Comparison of ENCODE assay signal across 8 mouse cellular contexts in genomic region chr4:139576251-139576880, GRCm38 (mm10). TPM values are rescaled to one million over a fixed set of nuclear protein-coding genes. Genes with fewer than 3 reads are reported as not detected.
A peak's percentile ranks its signal among the peaks of the same experiment; 100 is the strongest.
DNase-seq lines count a peak whose midpoint lies in the region; ATAC-seq and TF ChIP-seq lines count a peak whose summit lies in the region.

No protein-coding gene starts in this region.

- no peak for ATAC-seq in heart, embryonic 13.5 days (ENCODE audit: extremely low read depth, insufficient number of reproducible peaks, low FRiP score, low TSS enrichment)
- no peak for ATAC-seq in liver, embryonic 15.5 days (ENCODE audit: insufficient read depth)

- 43% methylated on average over 14 of the region's 14 CpGs for WGBS in heart, embryonic 13.5 days
- 55% methylated on average over 14 of the region's 14 CpGs for WGBS in liver, embryonic 15.5 days (ENCODE audit: insufficient replicate concordance)

- peak; percentile 60 for DNase-seq in embryo, embryonic 10.5 days (ENCODE audit: low spot score)
- no peak for DNase-seq in embryo, embryonic 10 days (ENCODE audit: low spot score)
- DNase-seq in right cerebral cortex, adult 18-20 months, result no peak
- DNase-seq in left cerebral cortex, adult 9 months (ENCODE audit: low spot score in 2 of 2), result no peak
- no peak for DNase-seq in urinary bladder, postnatal 10 days (ENCODE audit: low spot score)

- no peak overlapping the region for H3K27ac ChIP-seq in ES-Bruce4 (ENCODE audit: insufficient read depth, low read length)
- H3K27ac ChIP-seq in heart, embryonic 13.5 days (replicated peaks), result no peak overlapping the region
- H3K27ac ChIP-seq in liver, embryonic 15.5 days (replicated peaks), result no peak overlapping the region

- H3K4me1 ChIP-seq in ES-Bruce4 (ENCODE audit: control insufficient read depth, insufficient read depth, low read length), result peaks cover 4% of the 10 kb centered on the region
- H3K4me1 ChIP-seq in heart, embryonic 13.5 days, result peaks cover 66% of the 10 kb centered on the region
- peaks cover 50% of the 10 kb centered on the region for H3K4me1 ChIP-seq in liver, embryonic 15.5 days (replicated peaks)

- H3K36me3 ChIP-seq in ES-Bruce4 (ENCODE audit: control insufficient read depth, insufficient read depth, low read length, poor library complexity, severe bottlenecking), result no peaks in the 10 kb centered on the region
- H3K36me3 ChIP-seq in heart, embryonic 13.5 days, result no peaks in the 10 kb centered on the region
- H3K36me3 ChIP-seq in liver, embryonic 15.5 days (replicated peaks), result no peaks in the 10 kb centered on the region

- H3K4me2 ChIP-seq in heart, embryonic 13.5 days, result peak overlapping the region; percentile 78
- peak overlapping the region; percentile 75 for H3K4me2 ChIP-seq in liver, embryonic 15.5 days

- H3K9ac ChIP-seq in ES-Bruce4 (ENCODE audit: low read depth, poor library complexity, severe bottlenecking), result no peak overlapping the region
- H3K9ac ChIP-seq in heart, embryonic 13.5 days, result peak overlapping the region; percentile 92
- H3K9ac ChIP-seq in liver, embryonic 15.5 days, result 0 out of 2 replicates have a peak overlapping the region, but pooled peaks have one; percentile 58

- H3K27me3 ChIP-seq in ES-Bruce4 (ENCODE audit: control insufficient read depth, insufficient read depth, low read length, poor library complexity, severe bottlenecking), result no peaks in the 10 kb centered on the region
- 0 out of 2 replicates have a peak, but pooled peaks cover 12% of the 10 kb centered on the region for H3K27me3 ChIP-seq in heart, embryonic 13.5 days (replicated peaks)
- H3K27me3 ChIP-seq in liver, embryonic 15.5 days, result peaks cover 86% of the 10 kb centered on the region

- no peaks in the 10 kb centered on the region for H3K9me3 ChIP-seq in ES-Bruce4 (replicated peaks; ENCODE audit: control insufficient read depth, insufficient read depth, low read length, poor library complexity, severe bottlenecking)
- no peaks in the 10 kb centered on the region for H3K9me3 ChIP-seq in heart, embryonic 13.5 days
- H3K9me3 ChIP-seq in liver, embryonic 15.5 days (replicated peaks), result no peaks in the 10 kb centered on the region

- no peak for TF ChIP-seq POLR2A in ES-Bruce4 (IDR thresholded peaks at IDR 0.05; ENCODE audit: insufficient read depth, low read length)

- no peak for TF ChIP-seq EP300 in ES-Bruce4 (IDR thresholded peaks at IDR 0.05; ENCODE audit: insufficient read depth, low read depth, low read length)

- peak overlapping the region; percentile 10; the same call in 1 of the 2 replicates for H3K4me3 ChIP-seq in ES-Bruce4 (ENCODE audit: low read depth, low read length)
- H3K4me3 ChIP-seq in heart, embryonic 13.5 days, result peak overlapping the region; percentile 81
- H3K4me3 ChIP-seq in liver, embryonic 15.5 days (replicated peaks), result peak overlapping the region; percentile 64

- TF ChIP-seq CTCF in ES-Bruce4 (IDR thresholded peaks at IDR 0.05; ENCODE audit: low read depth, low read length), result no peak

RNA-seq across cellular contexts. Expression of gene Gm21969, which starts 26.6 kb away (rescaled TPM):
- 0.21 TPM in 1 of 2 replicates, not detected in the other for polyA plus RNA-seq in ES-Bruce4 (2011; ENCODE audit: insufficient read depth, insufficient read length, low read depth, missing spikeins)
- polyA plus RNA-seq in heart, embryonic 13.5 days (2015; fragmentation: Nextera tagmentation; extraction: Ambion mirVana), result not detected in 2 replicates
- polyA plus RNA-seq in liver, embryonic 15.5 days (2015; fragmentation: Nextera tagmentation; extraction: Ambion mirVana), result not detected in 2 replicates

RNA-seq across cellular contexts. Expression of gene Iffo2, which starts 46.0 kb away (rescaled TPM):
- polyA plus RNA-seq in ES-Bruce4 (2011; ENCODE audit: insufficient read depth, insufficient read length, low read depth, missing spikeins), result 20.5 and 20.7 TPM in 2 replicates
- polyA plus RNA-seq in heart, embryonic 13.5 days (2015; fragmentation: Nextera tagmentation; extraction: Ambion mirVana), result 2.8 and 3.2 TPM in 2 replicates
- polyA plus RNA-seq in liver, embryonic 15.5 days (2015; fragmentation: Nextera tagmentation; extraction: Ambion mirVana), result 0.69 and 1.1 TPM in 2 replicates

RNA-seq across cellular contexts. Expression of gene Aldh4a1, which starts 46.3 kb away (rescaled TPM):
- polyA plus RNA-seq in ES-Bruce4 (2011; ENCODE audit: insufficient read depth, insufficient read length, low read depth, missing spikeins), result 30.9 and 32.3 TPM in 2 replicates
- 18.8 and 23.2 TPM in 2 replicates for polyA plus RNA-seq in heart, embryonic 13.5 days (2015; fragmentation: Nextera tagmentation; extraction: Ambion mirVana)
- 85.0 and 99.8 TPM in 2 replicates for polyA plus RNA-seq in liver, embryonic 15.5 days (2015; fragmentation: Nextera tagmentation; extraction: Ambion mirVana)

Comparison
In these comparisons a context has a peak if more than half of its experiments do, and no peak if none do; other contexts are left out.
1. H3K4me3 ChIP-seq: peak in every context shown above with its lines; median percentile 81 in heart, embryonic 13.5 days; 64 in liver, embryonic 15.5 days; 10 in ES-Bruce4.